Mouse (Mus musculus) gonadal fat pad, adult 2 months (tissue): ENCODE data around the gene Prkn. TPM values are rescaled to one million over a fixed set of nuclear protein-coding genes. Genes with fewer than 3 reads are reported as not detected.

Experiments
- DNase-seq: peaks from one replicate; pipeline ENCODE4 v3.0.0-alpha.2; 2012; ENCODE audit warnings: low read depth
- polyA plus RNA-seq: library from polyadenylated mRNA; depleted of rRNA; stranded (reverse); fragments of >200 nt; gene quantifications from 2 replicates; pipeline ENCODE4 v1.2.3, GENCODE M21; 2012

The Prkn gene
- polyA plus RNA-seq, 1 experiment: 9.2 TPM

GRCm38 (mm10) chr17:12041091-12041655 is 1201.0 kb downstream of the Prkn start:
- no peak for DNase-seq

- peak; percentile 58 for DNase-seq
These were observed 1202.5 kb downstream of the Prkn start for GRCm38 (mm10) chr17:12042561-12043256.

- DNase-seq: no peak
These were observed 1204.0 kb downstream of the Prkn start for GRCm38 (mm10) chr17:12044222-12044621.

GRCm38 (mm10) chr17:12045861-12046273 is 1205.7 kb downstream of the Prkn start:
- DNase-seq: no peak

- no peak for DNase-seq
These were observed 1206.8 kb downstream of the Prkn start for GRCm38 (mm10) chr17:12047032-12047431.

GRCm38 (mm10) chr17:12047523-12047922 is 1207.3 kb downstream of the Prkn start:
- no peak for DNase-seq

- no peak for DNase-seq
These were observed 1208.7 kb downstream of the Prkn start for GRCm38 (mm10) chr17:12048695-12049490.

- peak; percentile 88 for DNase-seq
These were observed 1210.1 kb downstream of the Prkn start for GRCm38 (mm10) chr17:12050261-12050660.

GRCm38 (mm10) chr17:12051031-12051430 is 1210.8 kb downstream of the Prkn start:
- no peak for DNase-seq

- no peak for DNase-seq
These were observed 1212.5 kb downstream of the Prkn start for GRCm38 (mm10) chr17:12052651-12053050.

GRCm38 (mm10) chr17:12059041-12059440 is 1218.9 kb downstream of the Prkn start:
- no peak for DNase-seq

- no peak for DNase-seq
These were observed 1221.2 kb downstream of the Prkn start for GRCm38 (mm10) chr17:12061381-12061780.

- DNase-seq: no peak
These were observed 1222.7 kb downstream of the Prkn start for GRCm38 (mm10) chr17:12062861-12063260.

- no peak for DNase-seq
These were observed 1223.3 kb downstream of the Prkn start for GRCm38 (mm10) chr17:12063533-12063932.

GRCm38 (mm10) chr17:12066054-12066453 is 1225.9 kb downstream of the Prkn start:
- no peak for DNase-seq

GRCm38 (mm10) chr17:12076816-12077215 is 1236.6 kb downstream of the Prkn start:
- DNase-seq: no peak

- no peak for DNase-seq
These were observed 1240.7 kb downstream of the Prkn start for GRCm38 (mm10) chr17:12080656-12081495.

- DNase-seq: no peak
These were observed 1242.0 kb downstream of the Prkn start for GRCm38 (mm10) chr17:12082201-12082600.

- no peak for DNase-seq
These were observed 1250.2 kb downstream of the Prkn start for GRCm38 (mm10) chr17:12090261-12090927.

GRCm38 (mm10) chr17:12092901-12093564 is 1252.8 kb downstream of the Prkn start:
- DNase-seq: no peak

GRCm38 (mm10) chr17:12094016-12094415 is 1253.8 kb downstream of the Prkn start:
- DNase-seq: no peak
